Mouse (Mus musculus): ENCODE results near the gene Kif14. TPM values are rescaled to one million over a fixed set of nuclear protein-coding genes. Genes with fewer than 3 reads are reported as not detected.
"Not testable (repeated sequence)": the region's sequence is repeated elsewhere in the genome, so short reads cannot be mapped to it uniquely, and the experiment has no call there.

Kif14 gene
- polyA plus RNA-seq, 1 experiment: 0.30 TPM

- DNase-seq (ENCODE audit: extremely low spot score in 1 of 2, low spot score in 1 of 2): no peak
These were observed 3.3 kb downstream of the Kif14 start for GRCm38 (mm10) chr1:136469408-136469807.

DNA sequence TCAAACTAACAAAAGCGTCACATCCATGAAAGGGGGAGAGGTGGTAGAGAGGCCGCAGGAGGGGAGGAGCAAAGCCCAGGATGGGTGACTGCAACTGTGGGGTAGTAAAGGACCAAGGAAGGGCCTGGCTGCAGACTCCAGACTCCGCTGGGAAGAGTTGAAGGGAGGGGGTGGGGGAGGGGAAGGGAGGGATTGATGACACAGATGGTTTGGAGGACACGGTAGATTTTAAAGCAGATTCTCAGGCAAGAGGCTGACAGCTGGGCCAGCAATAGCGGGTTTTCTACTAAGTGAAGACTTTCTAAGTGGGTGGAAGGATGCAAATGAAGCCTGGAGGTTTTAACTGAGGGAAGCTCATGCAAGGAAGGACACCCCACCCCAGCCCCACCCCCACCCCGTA lies 4.3 kb downstream of the Kif14 start:
- DNase-seq (ENCODE audit: extremely low spot score in 1 of 2, low spot score in 1 of 2): peak in 1 of 2 experiments; percentile 35

GRCm38 (mm10) chr1:136491681-136492080 lies 25.5 kb downstream of the Kif14 start:
- DNase-seq (ENCODE audit: extremely low spot score in 1 of 2, low spot score in 1 of 2): no peak

- DNase-seq (ENCODE audit: extremely low spot score in 1 of 2, low spot score in 1 of 2): no peak
These were observed 26.1 kb downstream of the Kif14 start for GRCm38 (mm10) chr1:136492232-136492631.

DNA sequence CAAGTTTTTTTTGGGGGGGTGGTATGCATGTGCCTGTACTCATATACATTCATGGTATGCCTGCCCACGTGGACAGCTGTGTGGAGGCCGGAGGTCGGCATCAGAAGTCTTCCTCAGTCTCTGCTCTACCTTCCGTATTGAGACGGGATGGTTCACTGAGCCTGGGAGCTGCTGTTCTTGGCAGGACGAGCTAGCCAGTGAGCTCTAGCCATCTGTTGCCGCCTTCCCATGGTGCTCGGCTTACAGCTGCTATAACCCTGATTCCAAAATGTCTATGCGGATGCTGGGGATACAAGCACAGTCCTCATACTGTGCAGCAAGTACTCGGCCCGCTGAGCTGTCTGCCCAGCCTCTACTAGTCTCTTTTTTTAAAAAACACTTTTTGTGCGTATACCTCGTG lies 33.2 kb downstream of the Kif14 start:
- DNase-seq (ENCODE audit: extremely low spot score in 1 of 2, low spot score in 1 of 2): no peak

- DNase-seq (ENCODE audit: extremely low spot score in 1 of 2, low spot score in 1 of 2): no peak
These were observed 36.8 kb downstream of the Kif14 start for GRCm38 (mm10) chr1:136502936-136503335.

- not testable (repeated sequence) for DNase-seq (ENCODE audit: extremely low spot score in 1 of 2, low spot score in 1 of 2)
These were observed 40.1 kb downstream of the Kif14 start for GRCm38 (mm10) chr1:136506255-136506654.

GRCm38 (mm10) chr1:136512317-136512716 lies 46.2 kb downstream of the Kif14 start:
- no peak for DNase-seq (ENCODE audit: extremely low spot score in 1 of 2, low spot score in 1 of 2)

- DNase-seq (ENCODE audit: extremely low spot score in 1 of 2, low spot score in 1 of 2): no peak
These were observed 47.0 kb downstream of the Kif14 start for GRCm38 (mm10) chr1:136513181-136513580.

DNA sequence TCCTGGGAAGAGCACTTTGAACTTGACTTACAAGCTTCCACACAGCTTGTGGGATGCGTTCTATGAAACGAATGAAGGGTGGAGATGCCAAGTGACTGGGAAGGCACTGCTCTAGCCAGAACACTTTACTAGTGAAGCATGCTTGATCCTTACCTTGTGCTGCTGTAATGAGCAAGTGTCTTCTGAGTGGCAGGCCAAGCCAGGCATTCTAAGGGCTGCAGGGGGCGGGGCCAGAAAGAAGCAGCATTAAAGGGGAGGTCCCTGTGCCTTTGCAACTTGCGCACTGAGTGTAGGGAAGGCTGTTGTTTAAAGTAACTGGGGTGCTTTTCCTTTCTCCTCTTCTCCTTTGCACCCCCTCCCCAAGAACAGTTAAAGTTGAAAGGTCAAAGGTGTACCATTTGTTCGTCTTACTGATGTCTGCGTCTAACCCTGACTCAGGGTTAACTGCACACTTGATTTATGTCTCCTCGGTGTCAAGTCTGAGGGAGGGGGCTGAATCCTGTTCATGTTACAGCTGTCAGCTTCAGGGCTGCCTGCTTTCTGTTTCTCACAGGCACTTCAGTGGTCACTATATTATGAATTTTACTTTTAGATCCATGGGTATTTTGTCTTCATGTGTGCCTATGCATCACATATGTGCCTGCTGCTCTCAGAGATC lies 52.7 kb downstream of the Kif14 start:
- DNase-seq (ENCODE audit: extremely low spot score in 1 of 2, low spot score in 1 of 2): no peak

- peak; percentile 54 to 86 for DNase-seq (ENCODE audit: extremely low spot score in 1 of 2, low spot score in 1 of 2)
These were observed 55.3 kb downstream of the Kif14 start for GRCm38 (mm10) chr1:136521363-136521937.

GRCm38 (mm10) chr1:136524917-136525316 lies 58.8 kb downstream of the Kif14 start:
- DNase-seq (ENCODE audit: extremely low spot score in 1 of 2, low spot score in 1 of 2): peak in 1 of 2 experiments; percentile 70

- DNase-seq (ENCODE audit: extremely low spot score in 1 of 2, low spot score in 1 of 2): no peak
These were observed 59.7 kb downstream of the Kif14 start for GRCm38 (mm10) chr1:136525818-136526217.

- peak in 1 of 2 experiments; percentile 61 for DNase-seq (ENCODE audit: extremely low spot score in 1 of 2, low spot score in 1 of 2)
These were observed 61.0 kb downstream of the Kif14 start for GRCm38 (mm10) chr1:136527163-136527562.

DNA sequence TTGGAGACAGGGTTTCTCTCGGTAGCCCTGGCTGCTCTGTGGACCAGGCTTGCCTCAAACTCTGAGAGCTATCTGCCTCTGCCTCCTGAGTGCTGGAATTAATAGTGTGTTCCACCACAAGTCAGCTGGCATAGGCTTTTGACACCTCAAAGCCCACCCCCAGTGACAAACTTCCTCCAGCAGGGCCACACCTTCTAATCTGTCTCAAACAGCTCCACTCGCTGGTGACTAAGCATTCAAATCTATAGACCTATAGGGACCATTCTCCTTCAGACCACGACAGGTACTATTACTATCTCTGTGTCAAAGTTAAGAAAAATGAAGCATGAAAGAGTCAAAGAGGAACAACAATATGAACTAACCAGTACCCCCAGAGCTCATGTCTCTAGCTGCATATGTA lies 66.4 kb downstream of the Kif14 start:
- no peak for DNase-seq (ENCODE audit: extremely low spot score in 1 of 2, low spot score in 1 of 2)

DNA sequence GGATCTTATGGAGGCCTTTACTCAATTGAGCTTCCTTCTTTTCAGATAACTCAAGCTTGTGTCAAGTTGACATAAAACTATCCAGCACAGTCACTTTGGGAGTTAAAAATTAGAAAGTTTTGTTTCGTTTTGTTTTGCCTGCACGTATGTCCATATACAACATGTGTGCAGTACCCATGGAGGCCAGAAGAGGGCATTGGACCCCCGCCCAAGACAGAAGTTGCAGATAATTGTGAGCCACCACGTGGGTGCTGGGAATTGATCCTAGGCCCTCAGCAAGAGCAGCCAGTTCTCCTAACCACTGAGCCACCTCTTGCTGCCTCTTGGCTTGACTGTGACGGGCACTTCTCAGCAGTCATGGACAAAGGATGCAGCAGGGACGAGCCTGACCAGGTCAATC lies 70.8 kb downstream of the Kif14 start:
- no peak for DNase-seq (ENCODE audit: extremely low spot score in 1 of 2, low spot score in 1 of 2)

DNA sequence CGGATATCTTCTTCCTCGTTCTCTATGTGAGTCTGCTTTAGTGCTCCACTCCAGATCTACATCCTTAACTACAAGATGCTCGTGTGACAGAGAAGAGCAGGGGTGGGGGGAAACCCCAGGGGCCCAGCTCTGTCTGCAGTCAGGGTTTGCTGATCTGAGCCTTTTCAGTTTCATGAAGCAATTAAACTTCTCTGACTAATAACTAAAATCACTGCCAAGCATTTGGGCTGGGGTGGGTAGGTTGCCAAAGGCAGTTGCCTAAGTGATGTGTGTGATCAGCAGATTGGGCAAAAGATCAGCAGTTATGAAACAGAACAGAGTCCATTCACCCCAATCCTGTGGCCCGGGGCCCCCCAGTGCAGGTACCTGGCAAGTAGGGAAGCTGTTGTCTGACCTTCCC lies 72.1 kb downstream of the Kif14 start:
- no peak for DNase-seq (ENCODE audit: extremely low spot score in 1 of 2, low spot score in 1 of 2)

GRCm38 (mm10) chr1:136540407-136540895 lies 74.3 kb downstream of the Kif14 start:
- DNase-seq (ENCODE audit: extremely low spot score in 1 of 2, low spot score in 1 of 2): no peak

DNA sequence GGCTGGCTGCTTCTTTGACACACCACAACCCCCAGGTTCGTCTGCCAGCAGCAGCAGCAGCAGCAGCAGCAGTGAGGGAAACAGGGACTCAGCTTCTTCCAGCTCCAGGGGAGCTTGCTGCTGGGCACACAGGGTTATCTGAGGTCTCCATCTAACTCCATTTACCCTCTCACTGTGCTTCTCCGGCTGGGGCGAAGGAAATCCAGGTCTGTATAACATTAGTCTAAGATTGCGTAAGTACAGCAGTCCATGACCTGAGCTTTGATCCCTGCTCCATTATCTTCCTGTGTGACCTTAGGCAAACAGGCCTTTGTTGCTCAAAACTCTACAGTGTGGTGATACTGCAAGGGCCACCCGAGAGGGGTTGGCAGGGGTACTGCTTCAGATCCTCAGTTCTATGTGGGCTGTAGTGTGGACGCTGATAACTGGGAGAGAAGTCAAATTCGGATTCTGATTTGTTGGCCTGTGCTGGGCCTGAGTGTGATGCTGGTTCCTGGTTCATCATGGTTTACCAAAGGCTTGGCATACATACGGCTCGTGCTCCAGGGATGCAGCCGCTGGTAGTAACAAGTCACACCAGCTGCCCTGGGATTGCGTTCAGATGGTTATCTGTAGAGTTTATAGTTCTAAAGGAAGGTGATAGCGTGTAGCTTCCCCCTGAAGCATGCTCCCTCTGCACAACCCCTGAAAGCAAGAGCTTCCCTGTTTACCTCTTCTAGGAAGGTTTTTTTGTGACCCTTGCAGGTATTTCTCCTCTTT lies 75.7 kb downstream of the Kif14 start:
- DNase-seq (ENCODE audit: extremely low spot score in 1 of 2, low spot score in 1 of 2): no peak

GRCm38 (mm10) chr1:136543920-136544319 lies 77.8 kb downstream of the Kif14 start:
- no peak for DNase-seq (ENCODE audit: extremely low spot score in 1 of 2, low spot score in 1 of 2)

GRCm38 (mm10) chr1:136547068-136547467 lies 80.9 kb downstream of the Kif14 start:
- DNase-seq (ENCODE audit: extremely low spot score in 1 of 2, low spot score in 1 of 2): no peak

- no peak for DNase-seq (ENCODE audit: extremely low spot score in 1 of 2, low spot score in 1 of 2)
These were observed 84.1 kb downstream of the Kif14 start for GRCm38 (mm10) chr1:136550285-136550684.
